ENCODE assay signal across 8 mouse cellular contexts in the genomic region with DNA sequence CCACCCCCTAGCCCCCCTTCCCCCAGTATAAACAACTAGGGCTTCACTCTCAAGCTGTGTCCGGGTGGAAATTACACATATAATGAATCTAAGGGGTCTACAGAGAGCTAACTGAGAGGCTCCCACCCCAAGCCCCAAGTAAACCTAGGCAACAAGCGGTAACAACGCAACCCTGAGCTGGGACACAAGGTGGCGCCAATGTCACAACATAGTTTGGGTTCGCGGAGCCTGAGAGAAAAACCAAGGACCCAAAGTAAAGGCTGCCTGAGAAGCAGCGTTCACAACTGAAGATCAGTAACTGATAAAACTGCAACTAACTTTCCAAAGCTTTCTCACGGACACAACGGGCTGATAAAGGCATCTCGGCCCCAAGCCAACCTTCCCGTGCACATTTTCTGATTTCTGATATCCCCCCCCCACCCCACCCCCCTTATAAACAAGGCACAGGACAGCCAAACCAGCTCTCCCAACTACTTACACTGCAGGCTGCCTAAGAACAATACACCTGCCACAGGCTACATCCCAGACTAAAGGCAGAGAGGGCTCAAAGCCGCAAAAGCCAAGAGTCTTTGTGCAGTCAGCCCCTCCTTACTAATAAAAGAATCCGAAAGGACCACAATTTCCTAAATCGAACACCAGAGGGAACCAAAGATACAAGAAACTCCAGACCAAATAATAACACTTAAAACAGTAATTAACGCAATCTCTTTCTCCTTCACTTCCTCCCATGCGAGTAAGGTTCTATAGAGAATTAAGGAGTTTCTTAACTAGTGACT. TPM values are rescaled to one million over a fixed set of nuclear protein-coding genes. Genes with fewer than 3 reads are reported as not detected.
DNase-seq lines count a peak whose midpoint lies in the region; ATAC-seq and TF ChIP-seq lines count a peak whose summit lies in the region.

No protein-coding gene starts in this region.

- ATAC-seq in Patski = peak; percentile 90
- ATAC-seq in hindbrain, postnatal 0 days = peak; percentile 93
- peak; percentile 99 for ATAC-seq in megakaryocyte, adult 5-6 weeks (ENCODE audit: poor library complexity, severe bottlenecking)

- H3K27me3 ChIP-seq in Patski = peaks cover 15% of the 10 kb centered on the region
- no peaks in the 10 kb centered on the region for H3K27me3 ChIP-seq in hindbrain, postnatal 0 days (ENCODE audit: insufficient read depth, low read length)

- H3K9ac ChIP-seq in hindbrain, postnatal 0 days (replicated peaks; ENCODE audit: low read length) = 0 out of 2 replicates have a peak overlapping the region, but pooled peaks have one; percentile 35

- TF ChIP-seq CTCF in Patski (IDR thresholded peaks at IDR 0.05) = peak; percentile 79
- TF ChIP-seq CTCF in hindbrain, postnatal 0 days (IDR thresholded peaks at IDR 0.05; ENCODE audit: low read depth) = peak; percentile 85

- DNase-seq in Patski (ENCODE audit: low read depth, low spot score) = no peak
- DNase-seq in cerebellum, postnatal 10 days = peak; percentile 92 to 93
- peak; percentile 74 to 84 for DNase-seq in frontal cortex, postnatal 36 days (ENCODE audit: low spot score in 2 of 2)
- DNase-seq in hindbrain, postnatal 0 days (ENCODE audit: low spot score) = peak; percentile 93
- peak; percentile 75 to 77 for DNase-seq in left cerebral cortex, adult 18-20 months (ENCODE audit: low spot score in 2 of 2)
- DNase-seq in right cerebral cortex, postnatal 10 days (ENCODE audit: low spot score in 2 of 2) = peak; percentile 84 to 88
- DNase-seq in urinary bladder, postnatal 36 days (ENCODE audit: low spot score in 2 of 2) = peak; percentile 59 to 70

- peak overlapping the region; percentile 42 for H3K4me3 ChIP-seq in hindbrain, postnatal 0 days (ENCODE audit: low read length)

- in situ Hi-C loops in Patski (cut with MboI; ENCODE audit: low pct_unique_long_range_greater_than_20kb) = no loop called here

- no peaks in the 10 kb centered on the region for H3K4me1 ChIP-seq in hindbrain, postnatal 0 days (ENCODE audit: insufficient read depth, low read length)

- no peaks in the 10 kb centered on the region for H3K36me3 ChIP-seq in hindbrain, postnatal 0 days (ENCODE audit: insufficient read depth, low read length)

- WGBS in hindbrain, postnatal 0 days = under 1% methylated on average over 16 of the region's 16 CpGs

- POLR2A ChIA-PET in Patski (lab: Charles Lee) = no interaction called here

- no peak overlapping the region for H3K27ac ChIP-seq in hindbrain, postnatal 0 days

- peak overlapping the region; percentile 87 for H3K4me2 ChIP-seq in hindbrain, postnatal 0 days (ENCODE audit: low read depth, low read length)

- CTCF ChIA-PET in Patski (lab: Charles Lee) = interaction anchor here (0.8 to 1.5 kb wide), 8 partner anchors 12 to 855 kb away, joined by 3 to 5 read pairs (median 3); no protein-coding TSS in a partner anchor

- H3K9me3 ChIP-seq in hindbrain, postnatal 0 days (ENCODE audit: low read length) = no peaks in the 10 kb centered on the region

RNA-seq across cellular contexts. Expression of gene Fam162b, which starts 36.8 kb away (rescaled TPM):
- not detected for polyA plus RNA-seq in Patski (2021)
- total RNA-seq in hindbrain, postnatal 0 days (2014; rRNA removed) = not detected in 2 replicates
- polyA plus RNA-seq in hindbrain, postnatal 0 days (2015; fragmentation: Nextera tagmentation; extraction: Ambion mirVana) = 1.9 and 2.1 TPM in 2 replicates
- not detected for total RNA-seq in left cerebral cortex, adult 18-20 months (2021)
- not detected in 2 replicates for total RNA-seq in megakaryocyte, adult 5-6 weeks (2015)
- total RNA-seq in megakaryocyte, adult 5-6 weeks (2017) = not detected in 2 replicates
